Mouse (Mus musculus) erythroblast, embryonic 14.5 days (primary cell): ENCODE data around the gene Wdr90. TPM values are rescaled to one million over a fixed set of nuclear protein-coding genes. Genes with fewer than 3 reads are reported as not detected.

Experiments used
- H3K27me3 ChIP-seq: 2 replicates; pipeline ENCODE4 v1.6.1; 2012; ENCODE audit warnings: inconsistent platforms; ENCODE audit not compliant: control insufficient read depth
- H3K36me3 ChIP-seq: 2 replicates; pipeline ENCODE4 v1.6.1; 2012; ENCODE audit warnings: mild to moderate bottlenecking, inconsistent platforms; ENCODE audit not compliant: control insufficient read depth
- H3K4me1 ChIP-seq: 2 replicates; pipeline ENCODE4 v1.6.1; 2012; ENCODE audit warnings: inconsistent platforms; ENCODE audit not compliant: control insufficient read depth
- H3K4me3 ChIP-seq: replicated peaks from 2 replicates; pipeline ENCODE3; 2012; ENCODE audit warnings: moderate library complexity, mild to moderate bottlenecking, inconsistent platforms
- H3K9me3 ChIP-seq: 2 replicates; pipeline ENCODE4 v1.6.1; 2012; ENCODE audit warnings: low read length, inconsistent platforms, mixed read lengths; ENCODE audit not compliant: control insufficient read depth
- GATA1 ChIP-seq: IDR thresholded peaks from 2 replicates; pipeline ENCODE4 v1.6.1; 2012; ENCODE audit warnings: low read length, inconsistent platforms, mixed read lengths
- TAL1 ChIP-seq: IDR thresholded peaks from 3 replicates; pipeline ENCODE4 v1.6.1; 2012; ENCODE audit warnings: low read length, inconsistent platforms, mixed read lengths
- polyA plus RNA-seq: library from polyadenylated mRNA; stranded (reverse); fragments of >175 nt; gene quantifications from 2 replicates; pipeline ENCODE4 v1.2.3, GENCODE M21; 2012

Gene Wdr90
- polyA plus RNA-seq, 1 experiment, result 1.9 TPM

GRCm38 (mm10) chr17:25886806-25887205, 25.5 kb upstream of the Wdr90 start:
- no peaks in the 10 kb centered on the region for H3K27me3 ChIP-seq
- H3K9me3 ChIP-seq, result no peaks in the 10 kb centered on the region
- H3K36me3 ChIP-seq, result peaks cover 48% of the 10 kb centered on the region
- TF ChIP-seq TAL1, result no peak
- TF ChIP-seq GATA1, result no peak
- H3K4me1 ChIP-seq, result peaks cover 17% of the 10 kb centered on the region
- H3K4me3 ChIP-seq, result no peak overlapping the region

GRCm38 (mm10) chr17:25885636-25886035, 24.3 kb upstream of the Wdr90 start:
- Histone ChIP-seq H3K4me3 (no peak overlapping the region), H3K4me1 (peaks cover 24% of the 10 kb centered on the region), H3K27me3 (no peaks in the 10 kb centered on the region), H3K36me3 (peaks cover 50% of the 10 kb centered on the region), H3K9me3 (no peaks in the 10 kb centered on the region)
- no peak for TF ChIP-seq GATA1
- TF ChIP-seq TAL1, result no peak

GRCm38 (mm10) chr17:25883824-25884223, 22.5 kb upstream of the Wdr90 start:
- no peak overlapping the region for H3K4me3 ChIP-seq
- no peaks in the 10 kb centered on the region for H3K27me3 ChIP-seq
- TF ChIP-seq GATA1 (no peak), TAL1 (no peak)
- H3K4me1 ChIP-seq, result peaks cover 30% of the 10 kb centered on the region
- peaks cover 54% of the 10 kb centered on the region for H3K36me3 ChIP-seq
- H3K9me3 ChIP-seq, result no peaks in the 10 kb centered on the region

- Histone ChIP-seq H3K4me1 (peaks cover 30% of the 10 kb centered on the region), H3K9me3 (no peaks in the 10 kb centered on the region), H3K36me3 (peaks cover 59% of the 10 kb centered on the region), H3K4me3 (no peak overlapping the region), H3K27me3 (no peaks in the 10 kb centered on the region)
- TF ChIP-seq TAL1 (no peak), GATA1 (no peak)
These were observed 22.0 kb upstream of the Wdr90 start for GRCm38 (mm10) chr17:25883268-25883667.

GRCm38 (mm10) chr17:25882306-25882705, 21.0 kb upstream of the Wdr90 start:
- no peak for TF ChIP-seq TAL1
- TF ChIP-seq GATA1, result no peak
- no peaks in the 10 kb centered on the region for H3K9me3 ChIP-seq
- no peak overlapping the region for H3K4me3 ChIP-seq
- H3K27me3 ChIP-seq, result no peaks in the 10 kb centered on the region
- H3K36me3 ChIP-seq, result peaks cover 64% of the 10 kb centered on the region
- peaks cover 33% of the 10 kb centered on the region for H3K4me1 ChIP-seq

GRCm38 (mm10) chr17:25881691-25882090, 20.4 kb upstream of the Wdr90 start:
- H3K27me3 ChIP-seq, result no peaks in the 10 kb centered on the region
- H3K4me3 ChIP-seq, result no peak overlapping the region
- H3K36me3 ChIP-seq, result peaks cover 67% of the 10 kb centered on the region
- no peaks in the 10 kb centered on the region for H3K9me3 ChIP-seq
- H3K4me1 ChIP-seq, result peaks cover 38% of the 10 kb centered on the region
- no peak for TF ChIP-seq GATA1
- TF ChIP-seq TAL1, result no peak

- no peaks in the 10 kb centered on the region for H3K27me3 ChIP-seq
- no peaks in the 10 kb centered on the region for H3K9me3 ChIP-seq
- peaks cover 44% of the 10 kb centered on the region for H3K4me1 ChIP-seq
- no peak for TF ChIP-seq GATA1
- no peak for TF ChIP-seq TAL1
- peaks cover 66% of the 10 kb centered on the region for H3K36me3 ChIP-seq
- no peak overlapping the region for H3K4me3 ChIP-seq
These were observed 19.8 kb upstream of the Wdr90 start for GRCm38 (mm10) chr17:25880913-25881641.

GRCm38 (mm10) chr17:25880196-25880910, 19.1 kb upstream of the Wdr90 start, which contains the start of gene Wfikkn1:
Gene Wfikkn1 (minus strand): TSS chr17:25880858.
- H3K36me3 ChIP-seq, result peaks cover 65% of the 10 kb centered on the region
- no peak within 1 kb of the TSS for H3K4me3 ChIP-seq
- no peak for TF ChIP-seq TAL1
- H3K4me1 ChIP-seq, result peaks cover 48% of the 10 kb centered on the region
- H3K27me3 ChIP-seq, result no peaks in the 10 kb centered on the region
- H3K9me3 ChIP-seq, result no peaks in the 10 kb centered on the region

- H3K27me3 ChIP-seq, result no peaks in the 10 kb centered on the region
- H3K4me1 ChIP-seq, result peaks cover 53% of the 10 kb centered on the region
- peaks cover 61% of the 10 kb centered on the region for H3K36me3 ChIP-seq
- no peak overlapping the region for H3K4me3 ChIP-seq
- TF ChIP-seq TAL1 (no peak), GATA1 (no peak)
- no peaks in the 10 kb centered on the region for H3K9me3 ChIP-seq
These were observed 18.4 kb upstream of the Wdr90 start for GRCm38 (mm10) chr17:25879750-25880149.
